Mouse (Mus musculus): ENCODE measurements around the gene Hsd17b14.

DNA sequence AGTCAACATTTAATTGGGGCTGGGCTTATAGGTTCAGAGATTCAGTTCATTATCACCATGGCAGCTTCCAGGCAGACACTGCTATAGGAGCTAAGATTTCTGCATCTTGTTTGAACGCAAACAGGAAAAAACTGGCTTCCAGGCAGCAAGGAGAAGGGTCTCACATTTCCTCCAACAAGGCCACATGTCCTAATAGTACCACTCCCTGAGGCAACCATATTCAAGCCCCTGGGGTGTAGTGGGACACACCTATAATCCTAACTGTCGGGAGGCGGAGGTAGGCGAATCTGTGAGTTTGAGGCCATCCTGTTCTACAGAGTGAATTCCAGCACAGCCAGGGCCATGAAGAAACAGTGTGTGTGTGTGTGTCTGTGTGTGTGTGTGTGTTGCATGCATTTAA is 40.5 kb downstream of the Hsd17b14 start:
- no peak for TF ChIP-seq CTCF (conservative IDR thresholded peaks at IDR 0.05; ENCODE audit: low read length)
- no peak for TF ChIP-seq NANOG (IDR thresholded peaks at IDR 0.05; ENCODE audit: borderline replicate concordance, low read length)
- no peak for TF ChIP-seq POU5F1 (IDR thresholded peaks at IDR 0.05; ENCODE audit: borderline replicate concordance, low read length)
